Mouse (Mus musculus): ENCODE results near the gene Dtx2. TPM values are rescaled to one million over a fixed set of nuclear protein-coding genes. Genes with fewer than 3 reads are reported as not detected.

The Dtx2 gene
- 7.4 and 7.7 TPM in 2 replicates for polyA plus RNA-seq (2021; fragmentation: Nextera tagmentation)
- long read RNA-seq, experiment 1, transcript Dtx2-204 (10 exons, 2,493 nt) = major isoform, 11 of 17 reads
- long read RNA-seq, experiment 1, partial matches to known transcripts = 4 of 17 reads
- long read RNA-seq, experiment 1, other reads (novel, unspliced or antisense) = 0 of 17 reads
- long read RNA-seq, experiment 2, transcript Dtx2-204 (10 exons, 2,493 nt) = major isoform, 42 of 60 reads
- long read RNA-seq, experiment 2, transcript Dtx2-202 (11 exons, 2,650 nt) = minor isoform, 10 of 60 reads
- long read RNA-seq, experiment 2, partial matches to known transcripts = 3 of 60 reads
- long read RNA-seq, experiment 2, other reads (novel, unspliced or antisense) = 5 of 60 reads

DNA sequence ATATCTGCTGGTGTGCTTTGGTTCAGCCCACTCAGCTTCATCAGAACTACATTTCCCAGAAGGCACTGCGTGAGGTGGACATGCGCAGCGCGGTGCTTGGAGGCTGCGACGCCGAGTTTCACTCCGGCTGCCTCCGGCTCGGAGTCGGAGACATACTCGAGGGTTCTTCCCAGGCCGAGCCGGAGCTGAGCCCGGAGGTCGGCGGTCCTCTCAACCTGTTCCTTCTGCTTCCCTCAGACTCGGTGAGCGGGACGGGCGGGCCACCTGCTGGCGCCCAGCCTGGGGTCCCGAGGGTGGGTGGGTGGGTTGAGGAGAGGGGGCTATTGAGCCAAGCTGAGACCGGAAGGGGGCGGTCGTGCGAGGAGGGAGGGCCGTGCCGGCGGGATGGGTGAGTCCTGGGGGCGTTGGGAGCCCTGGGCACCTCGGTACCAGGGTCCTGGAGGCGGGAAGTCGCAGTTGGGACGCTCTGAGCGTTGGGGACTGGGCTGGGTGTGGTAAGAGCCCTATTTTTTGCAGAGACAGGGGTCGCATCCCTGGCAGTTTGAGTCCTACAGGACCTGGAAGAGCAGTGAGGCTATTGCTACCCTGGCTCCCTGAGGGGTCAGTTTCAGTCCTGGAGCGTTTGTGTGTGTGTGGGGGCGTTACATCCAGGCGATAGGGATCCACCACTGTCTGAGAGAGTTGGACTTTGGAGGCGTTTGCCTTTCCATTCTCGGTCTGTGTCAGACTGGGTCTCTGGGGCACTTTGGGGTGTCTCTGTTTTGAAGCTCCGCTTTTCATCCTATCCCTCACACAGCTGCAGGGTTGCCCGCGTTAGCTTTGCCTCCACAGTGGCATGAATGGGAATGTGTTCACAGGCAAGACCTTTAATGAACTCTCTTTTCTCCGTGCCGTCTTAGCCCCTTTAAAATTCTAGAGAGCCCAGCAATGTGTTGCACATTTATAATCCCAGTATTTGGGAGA, at the start of gene Dtx2:
Gene Dtx2 (plus strand): TSS at position 76 of the 963 bp plus-strand sequence.

GRCm38 (mm10) chr5:135974365-135974764, 20.2 kb upstream of the Dtx2 start, which contains the start of gene Ssc4d:
TSS of gene Ssc4d (minus strand) at chr5:135974531.

DNA sequence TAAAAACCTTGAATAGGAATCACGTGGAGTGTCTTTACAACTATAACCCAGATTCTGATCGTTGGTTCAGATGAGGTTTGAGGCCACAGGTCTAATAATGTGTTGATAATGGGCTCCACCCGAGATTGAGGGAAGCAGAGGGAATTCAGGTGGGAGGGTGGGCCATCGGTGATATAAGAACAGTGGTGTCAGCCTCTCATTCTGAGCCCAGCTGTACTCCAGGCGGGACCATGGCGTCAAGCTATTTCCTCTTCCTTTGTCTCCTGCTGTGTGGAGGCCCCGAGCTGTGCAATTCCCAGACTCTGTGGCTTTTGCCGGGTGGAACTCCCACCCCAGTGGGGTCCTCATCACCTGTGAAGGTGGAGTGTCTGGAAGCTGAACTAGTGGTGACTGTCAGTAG, 14.7 kb upstream of the Dtx2 start, which contains the start of gene Zp3:
Gene Zp3 (plus strand): TSS at position 196 of the 400 bp plus-strand sequence.

DNA sequence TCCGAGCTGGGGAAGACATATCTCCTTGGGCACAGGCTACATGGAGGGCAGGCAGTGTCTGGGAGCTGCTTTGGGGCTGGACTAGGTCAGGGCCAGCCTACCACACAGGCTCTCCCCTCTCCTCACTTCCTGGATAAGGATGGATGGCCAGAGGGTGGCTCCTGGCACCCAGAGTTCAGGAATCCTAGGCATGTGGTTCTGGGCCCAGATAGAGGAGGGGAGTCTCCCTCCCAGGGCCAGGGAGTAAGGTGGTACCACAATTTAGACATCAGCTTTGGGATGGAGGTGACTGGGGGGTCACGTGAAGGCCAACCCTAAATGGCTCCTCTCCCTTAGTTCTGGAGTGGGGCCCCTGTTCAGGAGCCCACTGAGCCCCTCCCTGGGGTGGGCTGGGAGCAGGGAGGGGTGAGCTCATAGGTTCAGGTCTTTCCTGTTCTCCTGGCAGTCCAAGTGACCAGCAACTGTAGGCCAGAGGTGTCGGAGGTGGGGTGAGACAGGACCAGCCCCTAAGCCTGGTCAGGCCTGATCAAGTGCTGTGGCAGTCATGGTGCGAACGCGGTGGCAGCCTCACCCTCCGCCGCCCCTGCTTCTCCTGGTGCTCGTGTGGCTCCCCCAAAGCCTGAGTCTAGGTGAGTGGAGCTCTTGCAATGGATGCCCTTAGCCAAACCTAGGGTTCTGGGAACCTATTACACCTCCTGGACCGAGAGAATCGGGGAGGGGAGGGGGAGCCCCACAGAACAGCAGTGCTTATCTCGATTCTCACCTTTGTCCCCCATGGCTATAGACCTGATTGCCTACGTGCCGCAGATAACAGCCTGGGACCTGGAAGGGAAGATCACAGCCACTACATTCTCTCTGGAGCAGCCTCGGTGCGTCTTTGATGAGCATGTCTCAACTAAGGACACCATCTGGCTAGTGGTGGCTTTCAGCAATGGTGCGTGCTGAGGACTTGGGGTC, 43.9 kb downstream of the Dtx2 start, which contains the start of gene Upk3b:
Gene Upk3b (plus strand): TSS at position 239 of the 957 bp plus-strand sequence.

GRCm38 (mm10) chr5:136054301-136055077, 59.9 kb downstream of the Dtx2 start, which contains the start of gene Upk3bl:
TSS of gene Upk3bl (plus strand) at chr5:136054492.

Other genes starting within 250 kb of the Dtx2 start
- 0.55 and 0.89 TPM in 2 replicates for gene Styxl1, start 216.4 kb upstream of the Dtx2 start, polyA plus RNA-seq (2021; fragmentation: Nextera tagmentation)
- 906 and 921 TPM in 2 replicates for gene Mdh2, start 216.3 kb upstream of the Dtx2 start, polyA plus RNA-seq (2021; fragmentation: Nextera tagmentation)
- gene Srrm3, start 187.9 kb upstream of the Dtx2 start, polyA plus RNA-seq (2021; fragmentation: Nextera tagmentation) = 16.5 and 16.8 TPM in 2 replicates
- gene Hspb1, start 106.9 kb upstream of the Dtx2 start, polyA plus RNA-seq (2021; fragmentation: Nextera tagmentation) = 28.3 and 33.6 TPM in 2 replicates
- gene Ywhag, start 60.2 kb upstream of the Dtx2 start, polyA plus RNA-seq (2021; fragmentation: Nextera tagmentation) = 463 and 554 TPM in 2 replicates
- 0.93 and 0.94 TPM in 2 replicates for gene Ssc4d, start 20.3 kb upstream of the Dtx2 start, polyA plus RNA-seq (2021; fragmentation: Nextera tagmentation)
- gene Zp3, start 14.7 kb upstream of the Dtx2 start, polyA plus RNA-seq (2021; fragmentation: Nextera tagmentation) = 0.18 and 0.56 TPM in 2 replicates
- gene Upk3b, start 43.7 kb downstream of the Dtx2 start, polyA plus RNA-seq (2021; fragmentation: Nextera tagmentation) = not detected in 2 replicates
- 0.53 and 0.93 TPM in 2 replicates for gene Upk3bl, start 59.7 kb downstream of the Dtx2 start, polyA plus RNA-seq (2021; fragmentation: Nextera tagmentation)
- gene Rasa4, start 89.1 kb downstream of the Dtx2 start, polyA plus RNA-seq (2021; fragmentation: Nextera tagmentation) = 1.7 and 2.0 TPM in 2 replicates
- gene Polr2j, start 121.8 kb downstream of the Dtx2 start, polyA plus RNA-seq (2021; fragmentation: Nextera tagmentation) = 153 and 176 TPM in 2 replicates
- 5.6 and 6.3 TPM in 2 replicates for gene Lrwd1, start 141.3 kb downstream of the Dtx2 start, polyA plus RNA-seq (2021; fragmentation: Nextera tagmentation)
- 10.3 and 10.5 TPM in 2 replicates for gene Alkbh4, start 141.3 kb downstream of the Dtx2 start, polyA plus RNA-seq (2021; fragmentation: Nextera tagmentation)
- 79.5 and 83.7 TPM in 2 replicates for gene Orai2, start 175.9 kb downstream of the Dtx2 start, polyA plus RNA-seq (2021; fragmentation: Nextera tagmentation)
- 32.3 and 36.3 TPM in 2 replicates for gene Prkrip1, start 204.2 kb downstream of the Dtx2 start, polyA plus RNA-seq (2021; fragmentation: Nextera tagmentation)